Mouse (Mus musculus) spleen, postnatal 4 days (tissue): ENCODE results near the gene Skap2.
A peak's percentile ranks its signal among the peaks of the same experiment; 100 is the strongest.

Experiments
- DNase-seq, 2 experiments: peaks; one replicate each; pipeline ENCODE4 v3.0.0; 2022; ENCODE audit warnings: low spot score in 2 of 2

Skap2 gene

GRCm38 (mm10) chr6:52012409-52013244 is at the start of gene Skap2:
Skap2 (minus strand) TSS chr6:52012549.
- peak; percentile 98 for DNase-seq

- no peak for DNase-seq
These were observed 46.6 kb upstream of the Skap2 start for GRCm38 (mm10) chr6:52058899-52059448.

- DNase-seq: no peak
These were observed 45.8 kb upstream of the Skap2 start for GRCm38 (mm10) chr6:52058120-52058519.

GRCm38 (mm10) chr6:52053567-52054561 is 41.5 kb upstream of the Skap2 start:
- no peak for DNase-seq

- no peak for DNase-seq
These were observed 37.7 kb upstream of the Skap2 start for GRCm38 (mm10) chr6:52050062-52050461.

GRCm38 (mm10) chr6:52045517-52045916 is 33.2 kb upstream of the Skap2 start:
- DNase-seq: no peak

- peak in 1 of 2 experiments; percentile 14 for DNase-seq
These were observed 23.7 kb upstream of the Skap2 start for GRCm38 (mm10) chr6:52036077-52036476.

GRCm38 (mm10) chr6:52031181-52031580 is 18.8 kb upstream of the Skap2 start:
- no peak for DNase-seq

- DNase-seq: no peak
These were observed 15.8 kb upstream of the Skap2 start for GRCm38 (mm10) chr6:52028131-52028530.

GRCm38 (mm10) chr6:52027181-52027580 is 14.8 kb upstream of the Skap2 start:
- DNase-seq: no peak

- DNase-seq: no peak
These were observed 13.9 kb upstream of the Skap2 start for GRCm38 (mm10) chr6:52026281-52026680.

- DNase-seq: peak in 1 of 2 experiments; percentile 48
These were observed 12.4 kb upstream of the Skap2 start for GRCm38 (mm10) chr6:52024730-52025129.

GRCm38 (mm10) chr6:52022363-52022762 is 10.0 kb upstream of the Skap2 start:
- peak in 1 of 2 experiments; percentile 20 for DNase-seq

- DNase-seq: no peak
These were observed 7.9 kb upstream of the Skap2 start for GRCm38 (mm10) chr6:52020276-52020675.

- DNase-seq: no peak
These were observed 1.0 kb upstream of the Skap2 start for GRCm38 (mm10) chr6:52013245-52013945.

- DNase-seq: peak in 1 of 2 experiments; percentile 61
These were observed 565 bp downstream of the Skap2 start for GRCm38 (mm10) chr6:52011559-52012408.

GRCm38 (mm10) chr6:52009385-52009784 is 3.0 kb downstream of the Skap2 start:
- no peak for DNase-seq

GRCm38 (mm10) chr6:52008757-52009156 is 3.6 kb downstream of the Skap2 start:
- DNase-seq: no peak

- DNase-seq: no peak
These were observed 5.6 kb downstream of the Skap2 start for GRCm38 (mm10) chr6:52006649-52007218.
